Mouse (Mus musculus) kidney, adult 2 months (tissue): ENCODE data around the gene Golm1. TPM values are rescaled to one million over a fixed set of nuclear protein-coding genes. Genes with fewer than 3 reads are reported as not detected.

Experiments used
- DNase-seq: peaks from one replicate; pipeline ENCODE4 v3.0.0; 2021
- H3K27ac ChIP-seq: fragments of 200-500 bp; 2 replicates; pipeline ENCODE4 v1.5.1; 2012; ENCODE audit warnings: low read depth, low read length, control low read depth, inconsistent platforms; ENCODE audit not compliant: insufficient read depth
- H3K27me3 ChIP-seq: fragments of 200-500 bp; replicated peaks from 2 replicates; pipeline ENCODE4 v1.6.1; 2012; ENCODE audit warnings: mild to moderate bottlenecking, moderate library complexity, low read length, inconsistent platforms; ENCODE audit not compliant: control insufficient read depth, insufficient read depth
- H3K36me3 ChIP-seq: fragments of 200-500 bp; 2 replicates; pipeline ENCODE4 v1.6.1; 2012; ENCODE audit warnings: mild to moderate bottlenecking, moderate library complexity, low read length, inconsistent platforms; ENCODE audit not compliant: control insufficient read depth, insufficient read depth
- H3K4me1 ChIP-seq: fragments of 200-500 bp; 2 replicates; pipeline ENCODE4 v1.6.1; 2011; ENCODE audit warnings: low read length; ENCODE audit not compliant: control insufficient read depth, insufficient read depth
- H3K4me3 ChIP-seq: fragments of 200-500 bp; 2 replicates; pipeline ENCODE4 v1.5.1; 2011; ENCODE audit warnings: mild to moderate bottlenecking, low read depth, low read length, control low read depth; ENCODE audit not compliant: insufficient read depth
- CTCF ChIP-seq: fragments of 200-500 bp; conservative IDR thresholded peaks from 2 replicates; pipeline ENCODE4 v1.5.1; 2011; ENCODE audit warnings: low read depth, mild to moderate bottlenecking, control low read depth, low read length, moderate library complexity, mixed read lengths; ENCODE audit not compliant: insufficient read depth, insufficient read length
- POLR2A ChIP-seq: fragments of 200-500 bp; IDR thresholded peaks from one replicate; pipeline ENCODE4 v1.6.1; 2011; ENCODE audit warnings: low read depth, low read length, control low read depth
- WGBS: fragments of 180-500 bp; shearing (Covaris S2); methylation state at CpG from one replicate; pipeline ENCODE4 v1.1.7; 2018; 5-methylcytosine and 5-hydroxymethylcytosine counted together
- polyA plus RNA-seq: library from polyadenylated mRNA; depleted of rRNA; stranded (reverse); fragments of >200 nt; gene quantifications from 2 replicates; pipeline ENCODE4 v1.2.3, GENCODE M21; 2012

Golm1 gene
- polyA plus RNA-seq, 1 experiment, result 6.5 TPM

DNA sequence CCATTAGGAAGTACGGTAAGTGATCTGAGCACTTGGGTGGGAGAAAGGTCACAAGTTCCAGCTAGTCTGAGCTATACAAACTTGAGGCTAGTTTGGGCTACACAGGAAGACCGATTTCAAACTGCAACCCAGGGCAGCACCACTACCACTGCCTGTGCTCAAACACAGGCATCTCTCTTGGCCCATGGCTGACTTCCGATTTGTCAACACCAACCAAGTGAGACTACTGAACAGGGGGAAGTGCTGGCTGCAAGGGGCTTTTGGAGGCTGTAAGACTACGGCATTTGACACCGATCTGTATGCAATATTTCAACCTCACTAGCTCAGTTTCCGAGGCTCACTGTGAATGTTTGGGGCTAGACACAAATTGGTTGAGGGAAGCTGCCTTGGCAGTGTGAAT, 28.1 kb downstream of the Golm1 start:
- TF ChIP-seq CTCF (no peak), POLR2A (no peak)
- Histone ChIP-seq H3K27me3 (no peaks in the 10 kb centered on the region), H3K4me1 (no peaks in the 10 kb centered on the region; the same call in 1 of the 2 replicates), H3K27ac (no peak overlapping the region), H3K4me3 (no peak overlapping the region), H3K36me3 (no peaks in the 10 kb centered on the region)
- no peak for DNase-seq
- 77% methylated on average over 6 of the region's 6 CpGs for WGBS

DNA sequence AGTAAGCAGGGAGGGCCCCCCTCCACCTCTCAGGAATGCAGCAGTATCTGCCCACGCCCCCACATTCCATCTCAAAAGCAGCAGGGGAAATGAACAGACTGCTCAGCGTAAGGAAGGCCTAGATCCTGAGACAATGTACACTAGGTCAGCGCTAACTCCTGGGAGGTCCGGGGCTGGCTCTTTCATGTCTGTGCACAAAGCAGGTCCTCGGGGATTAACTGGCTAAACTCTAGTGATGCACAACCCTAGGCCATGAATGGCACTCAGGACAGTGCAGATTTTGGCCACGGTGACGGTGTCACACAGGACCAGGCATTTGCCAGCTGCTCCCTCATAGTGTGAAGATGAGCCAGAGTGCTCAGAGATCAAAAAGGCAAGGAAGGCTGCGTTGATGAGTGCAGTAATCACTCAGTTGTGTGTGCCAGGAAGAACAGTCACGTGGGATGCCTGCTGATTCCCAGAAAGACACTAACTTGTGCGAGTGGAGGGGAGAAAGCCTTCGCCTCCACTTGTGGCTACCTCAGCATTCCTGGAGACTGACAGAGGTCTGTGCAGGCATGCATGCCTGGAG, 28.9 kb downstream of the Golm1 start:
- no peaks in the 10 kb centered on the region; the same call in 1 of the 2 replicates for H3K4me1 ChIP-seq
- H3K27me3 ChIP-seq, result no peaks in the 10 kb centered on the region
- WGBS, result 42% methylated on average over 11 of the region's 11 CpGs
- no peak overlapping the region for H3K27ac ChIP-seq
- no peaks in the 10 kb centered on the region for H3K36me3 ChIP-seq
- TF ChIP-seq CTCF, result no peak
- peak; percentile 60 for DNase-seq
- no peak overlapping the region for H3K4me3 ChIP-seq

DNA sequence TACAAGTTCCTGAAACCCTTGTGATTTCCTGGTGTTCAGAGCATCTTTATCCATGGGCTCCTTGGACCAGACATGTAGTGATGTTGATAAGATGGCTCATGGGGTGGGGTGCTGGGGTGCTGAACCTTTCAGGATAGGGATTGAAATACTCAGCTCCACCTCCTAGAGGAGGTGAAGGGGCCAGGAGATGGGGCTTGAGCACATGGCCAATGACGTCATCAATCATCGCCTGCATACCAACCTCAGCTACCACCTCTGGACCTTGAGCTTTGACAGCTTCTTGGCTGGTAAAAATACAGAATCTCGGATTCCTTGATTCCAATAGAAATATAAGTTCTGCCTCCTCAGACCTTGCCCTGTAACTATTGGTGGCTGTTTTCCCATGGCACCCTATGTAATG, 30.1 kb downstream of the Golm1 start:
- Histone ChIP-seq H3K4me3 (no peak overlapping the region), H3K4me1 (no peaks in the 10 kb centered on the region; the same call in 1 of the 2 replicates), H3K36me3 (no peaks in the 10 kb centered on the region), H3K27ac (no peak overlapping the region), H3K27me3 (no peaks in the 10 kb centered on the region)
- TF ChIP-seq CTCF (no peak), POLR2A (no peak)
- 72% methylated on average over 3 of the region's 3 CpGs for WGBS
- no peak for DNase-seq

DNA sequence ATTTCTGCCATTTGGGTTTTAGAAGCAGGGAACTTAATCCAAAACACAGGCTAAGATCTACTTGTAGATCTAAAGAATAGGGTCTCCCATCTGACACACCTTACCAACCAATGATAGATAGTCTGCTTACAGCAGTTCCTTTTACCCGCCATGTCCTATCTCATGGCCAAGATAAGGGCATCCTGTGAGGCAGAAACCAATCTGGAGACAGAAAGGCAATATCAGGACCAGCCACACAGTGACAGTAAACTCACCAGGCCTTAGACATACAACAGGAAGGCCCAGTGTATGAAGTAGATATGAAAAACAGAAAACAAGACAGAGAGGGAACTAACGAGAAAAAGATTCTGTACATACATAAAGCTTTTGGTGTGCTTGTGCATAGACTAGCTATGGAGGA, 32.8 kb downstream of the Golm1 start:
- no peaks in the 10 kb centered on the region for H3K36me3 ChIP-seq
- H3K4me3 ChIP-seq, result no peak overlapping the region
- H3K27ac ChIP-seq, result no peak overlapping the region
- no peak for TF ChIP-seq CTCF
- no peak for TF ChIP-seq POLR2A
- WGBS, result 91% methylated on average over 2 of the region's 2 CpGs
- no peaks in the 10 kb centered on the region; the same call in 1 of the 2 replicates for H3K4me1 ChIP-seq
- no peak for DNase-seq
- no peaks in the 10 kb centered on the region for H3K27me3 ChIP-seq

DNA sequence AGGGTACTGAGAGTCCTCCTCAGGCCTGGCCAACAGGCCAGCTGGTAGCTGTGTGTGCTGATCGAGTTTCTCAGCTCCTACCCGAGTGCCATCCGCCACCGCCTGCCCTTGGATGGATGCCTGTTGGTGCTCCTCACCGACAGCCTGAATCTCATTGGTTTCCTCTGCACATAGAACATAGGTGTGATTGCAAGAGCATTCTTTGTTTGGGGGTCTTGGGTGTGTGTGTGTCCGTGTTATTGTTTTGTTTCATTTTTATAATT, 35.5 kb downstream of the Golm1 start:
- TF ChIP-seq POLR2A, result no peak
- TF ChIP-seq CTCF, result no peak
- Histone ChIP-seq H3K4me3 (no peak overlapping the region), H3K36me3 (no peaks in the 10 kb centered on the region), H3K4me1 (no peaks in the 10 kb centered on the region), H3K27ac (no peak overlapping the region), H3K27me3 (no peaks in the 10 kb centered on the region)
- WGBS, result 89% methylated on average over 6 of the region's 6 CpGs
- DNase-seq, result no peak

DNA sequence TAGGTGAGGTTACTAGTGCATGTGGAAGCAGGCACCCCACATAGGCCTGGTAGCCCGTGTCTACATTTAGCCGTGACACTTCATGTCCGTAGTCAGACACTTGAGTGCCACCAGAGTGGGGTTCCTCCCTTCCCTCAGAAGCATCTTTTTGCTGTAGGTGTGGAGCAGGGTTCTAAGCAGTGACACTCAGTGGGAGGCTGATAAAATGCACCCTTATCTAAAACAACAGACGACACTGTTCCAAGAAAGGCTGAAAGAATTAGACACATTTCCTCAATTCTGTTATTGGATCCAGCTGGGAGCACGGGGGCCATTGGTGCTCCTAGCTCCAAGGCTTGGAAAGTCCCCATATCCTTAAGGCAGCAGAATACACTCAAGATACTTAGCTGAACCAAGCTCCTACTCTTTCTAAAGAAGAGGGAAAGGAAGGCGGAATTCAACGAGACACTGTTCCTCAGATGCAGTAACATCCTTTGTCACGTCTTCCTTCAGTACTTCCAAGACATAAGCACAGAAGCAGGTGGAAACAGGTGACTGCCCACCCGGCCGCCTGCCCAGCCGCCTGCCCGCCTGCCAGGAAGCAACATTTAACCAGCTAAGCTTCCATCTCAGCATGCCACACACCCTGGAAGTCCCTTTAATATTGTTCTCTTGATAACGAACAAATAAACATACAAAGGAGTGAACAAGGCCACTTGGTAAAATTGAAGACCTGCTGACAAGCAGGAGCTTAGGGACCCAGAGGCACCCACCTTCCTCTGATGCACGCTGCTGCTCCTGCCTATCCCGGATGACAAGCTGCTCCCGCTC, 36.0 kb downstream of the Golm1 start:
- Histone ChIP-seq H3K4me1 (no peaks in the 10 kb centered on the region), H3K4me3 (no peak overlapping the region), H3K36me3 (no peaks in the 10 kb centered on the region), H3K27me3 (no peaks in the 10 kb centered on the region), H3K27ac (no peak overlapping the region)
- TF ChIP-seq POLR2A (no peak), CTCF (no peak)
- no peak for DNase-seq
- 88% methylated on average over 16 of the region's 16 CpGs for WGBS

DNA sequence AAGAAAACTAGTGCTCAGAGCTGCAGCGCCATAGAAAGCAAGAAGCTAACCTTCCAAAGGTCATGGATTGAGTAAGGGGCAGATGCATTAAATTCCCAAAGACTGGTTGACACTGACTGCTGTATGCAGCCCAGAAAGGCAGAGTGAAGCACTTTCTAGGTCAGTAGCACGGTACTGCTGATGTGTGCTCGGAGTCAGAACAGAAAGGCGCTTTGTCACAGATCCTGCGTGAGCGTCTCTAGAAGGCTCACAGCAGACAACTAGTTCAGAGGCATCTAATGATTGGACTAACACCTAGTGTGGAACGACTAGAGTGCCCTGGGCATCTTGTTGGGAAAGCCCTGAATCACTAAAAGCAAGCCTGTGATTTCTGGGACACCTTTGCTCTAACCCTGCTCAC, 37.8 kb downstream of the Golm1 start:
- Histone ChIP-seq H3K4me3 (no peak overlapping the region), H3K4me1 (no peaks in the 10 kb centered on the region), H3K27me3 (no peaks in the 10 kb centered on the region), H3K36me3 (peaks cover 2% of the 10 kb centered on the region; the same call in 1 of the 2 replicates), H3K27ac (no peak overlapping the region)
- no peak for DNase-seq
- TF ChIP-seq CTCF (no peak), POLR2A (no peak)
- 88% methylated on average over 7 of the region's 7 CpGs for WGBS

DNA sequence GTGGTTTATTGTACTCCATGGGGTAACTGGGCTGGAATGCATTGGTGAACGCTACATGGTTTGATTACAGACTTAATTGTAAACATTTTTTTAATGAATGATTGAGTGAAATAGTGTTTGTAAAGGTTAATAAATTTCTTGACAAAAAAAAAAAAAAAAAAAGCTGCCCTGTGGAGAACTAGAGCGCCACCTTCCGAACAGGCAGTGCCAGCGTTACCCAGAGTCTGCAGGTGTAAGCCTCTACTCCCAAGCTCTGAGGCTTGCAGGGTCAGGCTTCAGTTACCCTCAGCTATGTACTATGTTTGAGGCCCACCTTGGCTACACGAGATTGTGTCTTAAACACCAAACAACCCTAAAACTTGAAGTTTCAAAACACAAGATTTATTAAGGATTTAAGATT, 41.0 kb downstream of the Golm1 start:
- peak; percentile 28 for TF ChIP-seq CTCF
- TF ChIP-seq POLR2A, result no peak
- no peak for DNase-seq
- no peaks in the 10 kb centered on the region for H3K4me1 ChIP-seq
- H3K36me3 ChIP-seq, result peaks cover 5% of the 10 kb centered on the region
- no peaks in the 10 kb centered on the region for H3K27me3 ChIP-seq
- 50% methylated on average over 5 of the region's 5 CpGs for WGBS
- no peak overlapping the region for H3K4me3 ChIP-seq
- H3K27ac ChIP-seq, result no peak overlapping the region
